Mouse (Mus musculus): ENCODE data around the gene Bag3.

DNA sequence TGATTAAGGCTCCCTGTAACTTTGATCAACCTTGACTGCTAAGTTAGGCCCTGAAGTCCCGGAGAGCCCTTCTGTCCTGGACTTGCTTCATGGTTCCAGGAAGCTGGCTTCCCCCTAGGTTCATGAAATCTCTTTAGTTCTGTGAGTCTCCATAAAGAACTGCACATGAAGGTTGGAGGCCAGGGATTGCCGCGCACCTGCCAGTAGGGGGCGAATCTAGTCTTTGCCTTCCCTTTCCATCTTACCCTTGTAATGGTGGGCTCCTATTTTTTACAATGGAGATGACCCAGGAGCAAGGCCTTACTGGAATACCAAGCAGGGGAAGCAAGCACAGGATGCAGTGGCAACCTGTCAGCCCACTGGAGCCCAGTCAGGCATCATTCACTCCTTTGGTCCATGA is 40.0 kb downstream of the Bag3 start:
- TF ChIP-seq CTCF (conservative IDR thresholded peaks at IDR 0.05; ENCODE audit: insufficient read depth, insufficient read length, low read depth, low read length) (peak; percentile 70), POLR2A (IDR thresholded peaks at IDR 0.05; ENCODE audit: low read depth, low read length) (no peak)
